Mouse (Mus musculus) cerebellum, postnatal 14 days (tissue): Measurements from ENCODE around the gene Carm1.
"Not testable (repeated sequence)": the region's sequence is repeated elsewhere in the genome, so short reads cannot be mapped to it uniquely, and the experiment has no call there.

Experiments
- DNase-seq, 2 experiments: peaks; one replicate each; pipeline ENCODE4 v3.0.0; 2021; ENCODE audit warnings: mixed read lengths in 2 of 2

The Carm1 gene

DNA sequence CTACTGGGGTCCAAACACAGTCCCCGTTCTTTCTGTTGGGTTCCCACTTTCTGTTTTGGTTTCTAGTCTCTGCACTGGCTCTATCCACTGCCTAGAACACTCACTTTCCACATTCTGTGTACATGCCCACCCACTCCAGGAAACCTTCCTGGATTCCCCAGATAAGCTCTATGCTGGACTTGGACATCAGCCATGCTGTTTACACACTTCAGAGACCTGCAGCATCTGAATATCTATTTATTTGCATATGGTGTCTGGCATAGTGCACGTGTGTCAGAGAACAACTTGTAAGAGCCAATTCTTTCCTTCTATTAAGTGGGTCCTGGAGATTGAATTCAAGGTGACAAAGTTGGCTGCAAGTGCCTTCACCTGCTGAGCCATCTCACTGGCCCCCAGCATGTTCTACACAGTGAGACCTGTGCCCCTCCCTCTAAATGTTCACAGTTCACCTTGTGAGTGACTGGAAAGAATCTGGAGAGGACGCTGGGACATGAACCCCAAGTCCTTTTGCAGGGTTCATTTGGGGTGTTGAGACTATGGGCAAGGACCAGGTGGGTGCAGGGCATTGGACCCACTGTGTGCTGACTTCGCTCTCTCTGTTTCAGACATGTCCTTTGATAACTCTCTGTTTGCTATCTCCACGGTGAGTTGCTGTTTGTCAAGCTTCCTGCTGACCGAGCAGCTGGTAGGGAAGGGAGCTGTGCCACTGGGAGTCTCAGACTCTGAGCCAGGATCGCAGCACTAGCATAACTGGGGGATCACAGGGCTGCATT is 6.5 kb upstream of the Carm1 start:
- DNase-seq = no peak

GRCm38 (mm10) chr9:21542001-21542400 is 4.7 kb upstream of the Carm1 start:
- not testable (repeated sequence) for DNase-seq

DNA sequence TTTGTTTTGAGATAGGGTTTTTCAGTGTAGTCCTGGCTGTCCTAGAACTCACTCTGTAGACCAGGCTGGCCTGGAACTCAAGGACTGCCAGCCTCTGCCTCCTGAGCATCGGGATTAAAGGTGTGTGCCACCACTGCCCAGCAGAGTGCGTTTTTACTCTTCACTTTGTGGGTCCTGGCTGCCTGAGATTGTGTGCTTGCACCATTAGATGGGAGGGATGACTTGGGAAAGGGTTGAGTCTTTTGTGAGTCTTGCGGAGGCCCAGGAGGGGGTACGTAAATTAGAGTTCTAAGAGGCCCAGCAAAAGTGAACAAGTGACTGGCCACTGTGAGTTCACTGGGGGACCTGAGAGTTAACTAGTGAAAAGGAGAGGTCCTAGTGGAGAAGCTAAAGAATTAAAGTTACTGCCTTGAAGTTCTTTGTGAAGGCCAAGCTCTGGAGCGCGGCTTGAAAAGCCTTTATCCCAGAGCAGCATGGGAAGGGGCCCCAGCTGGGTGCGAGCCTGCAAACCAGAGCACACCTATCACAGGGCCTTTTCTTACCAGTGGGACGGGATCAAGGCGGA is 1.3 kb upstream of the Carm1 start:
- DNase-seq = no peak

DNA sequence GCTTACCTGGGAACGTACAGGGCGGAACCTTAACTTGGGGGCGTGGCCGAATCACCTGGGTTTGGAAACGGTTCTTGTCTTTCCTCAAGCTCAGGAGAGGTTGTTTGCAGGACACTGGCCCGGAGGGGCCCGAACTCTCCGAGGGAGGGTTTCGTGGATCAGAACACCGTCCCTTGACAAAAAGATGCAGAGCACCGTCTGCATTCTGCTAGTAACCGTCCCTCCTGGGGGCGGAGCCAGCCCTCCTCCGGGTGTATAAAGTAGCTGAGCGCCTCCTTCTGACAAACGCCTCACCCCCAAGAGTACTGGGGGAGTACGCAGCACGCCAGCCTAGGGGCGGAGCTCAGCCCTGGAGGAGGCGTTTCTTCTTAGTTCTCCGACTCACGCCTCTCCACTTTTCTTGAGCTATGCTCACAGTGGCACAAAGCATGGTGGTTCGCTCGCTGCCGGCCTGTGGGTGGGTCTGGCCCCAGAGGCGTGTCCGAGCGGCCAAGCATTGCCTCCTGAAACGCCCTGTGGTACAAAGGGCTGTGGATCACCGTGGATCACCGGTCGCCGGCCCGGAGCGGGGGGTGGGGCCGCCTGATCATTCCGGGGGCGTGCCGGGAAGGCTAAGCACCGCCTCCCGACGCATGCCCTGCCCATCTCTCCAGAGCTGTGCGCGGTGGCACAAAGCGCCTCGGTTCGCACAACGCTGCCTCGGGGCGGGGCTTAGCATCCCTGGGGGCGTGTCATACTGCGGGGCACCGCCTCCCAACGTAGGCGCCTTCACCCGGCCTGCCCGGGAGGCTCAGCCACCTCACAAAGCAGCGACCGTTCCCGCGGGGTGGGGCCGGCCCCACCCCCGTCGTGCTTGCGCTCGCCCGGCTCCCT is 542 bp upstream of the Carm1 start:
- DNase-seq = peak; percentile 99 to 100

DNA sequence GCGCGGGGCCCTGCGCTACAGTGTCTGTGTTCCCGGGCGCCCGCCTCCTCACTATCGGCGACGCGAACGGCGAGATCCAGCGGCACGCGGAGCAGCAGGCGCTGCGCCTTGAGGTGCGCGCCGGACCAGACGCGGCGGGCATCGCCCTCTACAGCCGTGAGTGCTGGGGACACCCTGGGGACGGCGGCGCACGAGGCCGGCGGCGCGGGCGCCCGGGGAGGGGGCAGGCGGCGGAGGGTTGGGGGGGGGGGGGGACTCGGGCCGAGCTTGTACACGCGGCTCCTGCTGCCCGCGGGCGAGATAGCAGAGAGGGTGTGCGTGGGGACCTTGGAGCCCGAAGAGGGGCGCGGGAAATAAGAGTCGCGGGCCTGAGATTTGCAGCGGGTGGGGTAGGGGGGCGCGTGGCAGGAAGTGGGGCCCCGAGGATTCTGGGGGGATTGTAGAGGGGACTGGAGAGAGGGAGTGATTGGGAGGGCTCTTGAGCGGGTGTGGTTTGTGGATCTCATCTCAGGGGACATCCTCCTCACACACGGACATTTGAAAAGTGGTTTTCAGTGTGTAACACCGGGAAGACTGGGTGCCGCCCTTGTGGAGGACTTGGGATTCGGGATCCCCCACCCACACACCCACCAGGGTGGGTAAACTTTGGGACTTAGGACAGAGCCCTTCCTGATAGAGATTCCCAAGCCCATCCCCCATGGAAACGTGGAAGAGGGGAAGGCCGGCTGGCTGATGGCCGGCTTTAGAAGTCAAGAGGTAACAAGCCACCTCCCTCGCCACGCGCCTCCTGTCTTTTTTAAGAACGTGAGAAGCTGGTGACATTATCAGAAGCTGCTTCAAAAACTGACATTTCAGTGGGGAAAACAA is 614 bp downstream of the Carm1 start:
- peak; percentile 53 to 62 for DNase-seq

GRCm38 (mm10) chr9:21551049-21551448 is 4.4 kb downstream of the Carm1 start:
- DNase-seq = no peak

DNA sequence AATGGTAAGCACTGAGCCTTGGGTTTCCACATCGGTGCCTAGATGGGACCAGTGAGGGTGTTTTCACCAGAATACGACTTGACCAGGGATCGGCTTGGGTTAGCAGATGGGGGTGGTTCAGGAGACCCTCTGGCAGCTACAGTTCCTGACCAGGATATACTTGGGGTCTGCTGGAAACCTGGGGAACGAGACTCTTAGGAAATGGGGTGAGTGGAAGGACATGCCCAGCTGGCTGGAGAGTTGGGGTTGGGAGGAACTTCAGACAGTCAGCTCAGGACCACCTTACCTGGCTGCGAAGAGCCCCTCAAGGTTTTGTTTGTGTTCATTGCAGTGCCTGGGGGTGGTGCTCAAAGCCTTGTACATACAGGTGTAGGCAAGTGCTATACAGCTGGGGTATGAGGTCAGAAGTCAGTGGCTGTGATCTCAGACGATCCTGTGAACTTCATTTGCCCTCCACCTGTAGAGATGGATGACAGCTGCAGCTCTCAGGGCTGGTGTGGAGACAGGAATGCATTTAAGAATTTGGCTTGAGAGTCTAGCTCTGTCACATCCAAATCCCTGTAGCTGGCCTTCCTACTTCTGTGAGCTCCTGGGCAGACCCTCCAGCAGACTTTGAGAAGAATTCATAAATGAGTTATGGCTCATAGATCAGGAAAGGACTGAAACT is 7.0 kb downstream of the Carm1 start:
- DNase-seq = no peak

DNA sequence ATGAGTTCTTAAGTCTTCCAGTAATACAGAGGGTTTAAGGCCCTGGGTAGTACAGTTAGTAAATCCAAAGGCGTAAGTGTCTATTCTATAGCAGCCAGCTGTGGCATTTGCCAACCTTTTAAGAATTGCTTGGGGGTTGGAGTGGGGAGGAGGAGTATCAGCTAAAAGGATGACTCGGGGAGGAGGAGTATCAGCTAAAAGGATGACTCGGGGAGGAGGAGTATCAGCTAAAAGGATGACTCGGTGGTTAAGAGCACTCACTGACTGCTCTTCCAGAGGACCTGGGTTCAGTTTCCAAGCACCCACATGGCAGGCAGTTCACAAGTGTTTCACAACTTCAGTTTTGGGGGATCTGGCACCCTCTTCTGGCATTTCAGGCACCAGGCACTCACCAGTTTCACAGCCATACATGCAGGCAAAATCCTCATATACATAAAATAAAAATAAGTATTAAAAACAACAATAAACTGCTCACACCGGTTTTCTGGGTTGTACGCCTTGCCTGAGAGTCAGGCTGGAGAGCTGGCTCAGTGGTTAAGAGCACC is 8.6 kb downstream of the Carm1 start:
- DNase-seq = no peak

DNA sequence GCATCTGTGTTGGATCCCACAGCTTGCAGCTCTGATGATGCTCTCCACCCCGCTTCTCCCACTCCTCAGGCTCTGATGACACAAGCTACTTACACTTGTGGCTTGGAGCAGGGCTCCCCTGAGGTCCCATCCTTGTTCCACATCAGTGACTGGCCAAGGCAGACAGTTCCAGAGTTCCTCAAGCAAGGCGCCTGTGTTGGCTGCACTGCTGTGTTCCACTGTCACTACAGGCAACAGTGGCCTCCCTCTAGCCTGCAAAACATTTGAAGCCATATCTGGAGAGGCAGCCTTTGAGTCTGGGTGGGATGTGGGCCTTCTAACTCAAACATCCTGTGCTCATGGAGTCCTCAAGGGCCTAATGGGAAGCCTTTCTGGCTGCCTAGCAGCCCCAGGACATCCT is 10.3 kb downstream of the Carm1 start:
- DNase-seq = no peak

DNA sequence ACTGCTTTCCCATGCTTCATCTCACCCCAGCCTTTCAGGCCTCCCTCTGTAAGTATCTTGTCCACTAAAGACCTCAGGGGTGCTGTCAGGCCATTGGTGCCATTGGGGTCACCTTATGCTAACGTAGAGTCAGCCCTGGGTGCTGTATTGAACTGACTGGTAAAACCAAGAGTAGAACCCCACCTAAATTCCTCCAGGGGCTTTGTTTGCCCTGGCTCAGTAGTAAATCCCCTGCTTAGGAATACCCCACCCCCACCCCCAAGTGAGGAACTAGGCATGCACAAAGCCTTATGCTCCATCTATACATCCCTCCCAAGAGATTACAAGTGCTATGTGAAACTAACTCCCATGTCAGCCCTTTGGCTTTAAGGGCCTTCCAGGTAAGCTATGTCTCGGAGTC is 10.9 kb downstream of the Carm1 start:
- DNase-seq = no peak

DNA sequence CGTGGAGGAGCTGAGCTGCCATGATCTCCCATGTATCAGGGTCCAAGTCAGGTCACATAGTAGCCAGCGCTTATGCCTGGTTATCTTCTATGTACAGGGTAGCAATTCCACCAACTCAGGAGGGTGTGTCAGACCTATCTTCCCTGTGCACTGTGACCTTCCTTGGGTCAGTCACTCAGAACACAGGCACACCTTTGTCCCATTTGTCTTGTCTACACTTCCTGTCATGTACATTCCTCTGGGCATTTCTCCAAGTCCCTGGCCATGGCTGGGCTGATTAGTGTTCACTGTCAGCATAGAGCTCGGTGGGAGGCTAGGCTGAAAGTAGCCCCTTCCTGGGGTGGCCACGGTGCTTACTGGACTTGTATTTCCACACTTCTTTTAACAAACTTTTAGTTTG is 11.7 kb downstream of the Carm1 start:
- no peak for DNase-seq

DNA sequence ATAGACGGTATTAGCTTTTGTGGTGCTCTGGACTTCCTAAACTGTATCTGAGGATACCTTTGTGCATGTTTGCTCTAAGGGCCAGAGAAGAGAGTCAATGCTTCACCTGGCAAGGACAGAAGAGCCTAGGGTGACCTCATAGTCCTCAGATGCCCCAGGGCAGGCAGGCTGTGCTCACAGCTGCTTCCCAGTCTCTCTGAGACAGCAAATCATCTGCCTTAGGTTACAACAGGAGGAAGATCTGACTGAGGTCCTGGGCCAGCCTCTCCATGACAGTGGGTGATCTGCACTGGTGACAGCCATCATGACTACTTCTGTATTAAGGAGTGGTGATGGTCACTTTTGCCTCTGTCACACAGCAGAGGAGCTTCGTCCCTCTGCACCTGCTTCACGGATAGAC is 12.5 kb downstream of the Carm1 start:
- no peak for DNase-seq

- no peak for DNase-seq
Observed at GRCm38 (mm10) chr9:21564420-21564819, 17.7 kb downstream of the Carm1 start.

GRCm38 (mm10) chr9:21565004-21565586 is 18.4 kb downstream of the Carm1 start:
- no peak for DNase-seq

- no peak for DNase-seq
Observed at GRCm38 (mm10) chr9:21566538-21566937, 19.8 kb downstream of the Carm1 start.

DNA sequence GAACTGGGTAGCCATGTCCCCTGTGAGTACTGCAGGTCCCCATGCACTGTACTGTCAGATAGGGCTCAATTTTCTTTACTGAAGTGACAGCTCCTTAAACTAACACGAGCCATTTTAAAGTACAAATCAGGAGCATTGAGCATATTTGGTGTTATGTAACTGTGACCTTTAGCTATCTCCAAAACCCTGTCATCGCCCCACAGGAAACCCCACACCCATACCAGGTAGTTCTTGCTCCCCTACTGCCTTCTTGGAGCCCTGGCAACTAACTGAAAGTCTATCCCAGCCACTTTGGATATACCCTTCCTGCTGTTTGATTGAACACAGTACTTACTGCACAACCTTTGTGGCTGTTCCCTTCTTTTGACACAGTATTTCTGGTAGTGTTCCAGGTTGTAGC is 20.4 kb downstream of the Carm1 start:
- DNase-seq = no peak

DNA sequence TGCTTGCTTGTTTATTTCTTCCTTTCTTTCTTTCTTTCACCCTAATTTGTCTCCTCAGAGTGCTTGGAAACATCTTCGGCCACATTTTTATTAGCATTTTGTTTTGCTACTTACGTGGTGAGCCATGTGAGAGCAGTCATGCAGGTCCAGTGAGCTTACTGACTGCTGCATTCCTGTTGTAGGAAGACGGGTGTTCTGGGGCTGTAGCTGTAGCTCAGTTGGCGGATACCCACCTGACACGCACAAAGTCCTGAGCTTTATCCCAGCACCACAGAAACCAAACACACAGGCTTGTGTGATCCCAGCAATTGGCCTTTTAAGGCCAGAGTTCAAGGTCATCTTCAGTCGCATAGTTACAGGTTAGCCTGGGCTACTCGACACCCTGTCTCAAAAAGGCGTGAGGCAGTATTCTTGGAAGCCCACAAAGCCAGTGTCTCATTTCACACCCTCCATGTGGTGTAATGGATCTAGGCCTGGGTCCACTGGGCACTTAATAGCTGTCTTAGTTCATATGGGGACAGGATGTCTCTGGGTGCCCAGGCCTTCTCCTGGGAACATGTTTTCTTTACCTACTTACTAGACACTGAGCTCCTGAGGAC is 22.1 kb downstream of the Carm1 start:
- no peak for DNase-seq

DNA sequence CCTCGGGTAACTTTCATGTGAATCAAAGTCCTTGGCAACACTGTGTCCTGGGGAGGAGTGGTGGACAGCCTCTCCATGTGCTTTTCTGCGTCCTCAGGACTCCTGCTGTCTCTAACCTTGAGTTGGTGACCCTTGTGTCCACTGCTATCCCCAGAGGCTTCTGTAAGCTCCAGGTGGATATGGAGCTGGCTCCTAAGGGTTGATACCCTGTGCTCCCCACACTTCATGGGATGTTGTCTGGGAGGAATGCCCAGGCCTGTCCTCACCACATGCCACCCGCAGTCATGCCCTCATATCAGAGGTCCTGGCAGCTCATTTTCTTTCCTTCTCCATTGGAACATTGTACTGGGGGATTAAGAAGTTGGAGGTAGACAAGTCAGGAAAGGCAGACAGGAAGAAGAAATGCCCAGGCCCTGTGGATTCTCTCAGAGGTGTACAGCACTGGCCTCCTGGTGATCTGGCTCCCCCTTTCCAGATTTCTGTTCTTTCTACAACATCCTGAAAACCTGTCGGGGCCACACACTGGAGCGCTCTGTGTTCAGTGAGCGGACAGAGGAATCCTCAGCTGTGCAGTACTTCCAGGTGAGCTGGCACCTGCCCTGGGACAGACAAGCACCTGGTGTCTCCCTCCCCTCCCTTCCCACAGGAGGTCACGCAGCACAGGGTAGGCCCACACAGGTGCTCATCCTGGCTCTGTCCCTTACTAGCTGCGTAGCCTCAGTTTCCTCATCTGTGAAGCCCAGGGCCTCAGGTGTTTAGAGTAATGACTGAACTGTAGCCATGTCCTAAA is 27.5 kb downstream of the Carm1 start:
- DNase-seq = no peak

DNA sequence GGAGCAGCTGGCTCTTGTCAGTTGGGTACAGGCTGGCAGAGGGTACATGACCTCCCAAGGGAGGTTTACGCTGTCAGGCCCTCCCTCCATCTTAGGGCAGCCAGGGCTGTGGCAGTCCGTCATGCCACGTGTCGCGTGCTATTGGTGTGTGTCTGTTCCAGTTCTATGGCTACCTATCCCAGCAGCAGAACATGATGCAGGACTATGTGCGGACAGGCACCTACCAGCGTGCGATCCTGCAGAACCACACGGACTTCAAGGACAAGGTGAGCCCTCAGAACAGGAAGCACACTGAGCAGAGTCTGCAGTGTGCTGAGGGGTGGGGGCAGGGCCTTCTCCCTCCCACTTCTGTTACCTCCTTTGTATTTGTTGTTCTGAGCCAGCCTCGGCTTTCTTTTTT is 28.6 kb downstream of the Carm1 start:
- no peak for DNase-seq

GRCm38 (mm10) chr9:21576286-21576685 is 29.6 kb downstream of the Carm1 start:
- DNase-seq = no peak
